Mouse (Mus musculus): ENCODE measurements around the gene Arhgap23. TPM values are rescaled to one million over a fixed set of nuclear protein-coding genes. Genes with fewer than 3 reads are reported as not detected.

Arhgap23 gene
- polyA plus RNA-seq, 1 experiment from 2014 or later, result 7.9 TPM

GRCm38 (mm10) chr11:97383017-97383416 is 32.3 kb upstream of the Arhgap23 start:
- H3K4me1 ChIP-seq (ENCODE audit: insufficient read depth), result no peaks in the 10 kb centered on the region
- WGBS, result 94% methylated on average over 2 of the region's 2 CpGs
- H3K27me3 ChIP-seq (ENCODE audit: insufficient read depth, low read length), result no peaks in the 10 kb centered on the region
- no peak for TF ChIP-seq CTCF (IDR thresholded peaks at IDR 0.05; ENCODE audit: low read depth)
- H3K9me3 ChIP-seq (ENCODE audit: low read depth, low read length), result no peaks in the 10 kb centered on the region
- DNase-seq, result no peak
- ATAC-seq (ENCODE audit: insufficient read depth), result no peak
- H3K27ac ChIP-seq (ENCODE audit: low read depth), result no peak overlapping the region
- H3K4me3 ChIP-seq (ENCODE audit: low read depth, low read length), result no peak overlapping the region
- H3K4me2 ChIP-seq, result no peak overlapping the region
- no peak overlapping the region for H3K9ac ChIP-seq
- peaks cover 55% of the 10 kb centered on the region for H3K36me3 ChIP-seq (ENCODE audit: insufficient read depth)

GRCm38 (mm10) chr11:97383764-97384163 is 31.6 kb upstream of the Arhgap23 start:
- Histone ChIP-seq H3K27ac (ENCODE audit: low read depth) (no peak overlapping the region), H3K9me3 (ENCODE audit: low read depth, low read length) (no peaks in the 10 kb centered on the region), H3K36me3 (ENCODE audit: insufficient read depth) (peaks cover 52% of the 10 kb centered on the region), H3K4me1 (ENCODE audit: insufficient read depth) (no peaks in the 10 kb centered on the region), H3K4me3 (ENCODE audit: low read depth, low read length) (no peak overlapping the region), H3K27me3 (ENCODE audit: insufficient read depth, low read length) (no peaks in the 10 kb centered on the region), H3K9ac (no peak overlapping the region), H3K4me2 (no peak overlapping the region)
- DNase-seq (no peak), ATAC-seq (ENCODE audit: insufficient read depth) (no peak)
- no peak for TF ChIP-seq CTCF (IDR thresholded peaks at IDR 0.05; ENCODE audit: low read depth)
- WGBS, result 42% methylated on average over 2 of the region's 2 CpGs

- no peak for ATAC-seq (ENCODE audit: insufficient read depth)
- no peak for TF ChIP-seq CTCF (IDR thresholded peaks at IDR 0.05; ENCODE audit: low read depth)
- no peaks in the 10 kb centered on the region for H3K27me3 ChIP-seq (ENCODE audit: insufficient read depth, low read length)
- no peak overlapping the region for H3K4me2 ChIP-seq
- H3K9ac ChIP-seq, result no peak overlapping the region
- no peak overlapping the region for H3K4me3 ChIP-seq (ENCODE audit: low read depth, low read length)
- no peak for DNase-seq
- H3K4me1 ChIP-seq (ENCODE audit: insufficient read depth), result peaks cover 7% of the 10 kb centered on the region; the same call in 1 of the 2 replicates
- 96% methylated on average over 2 of the region's 2 CpGs for WGBS
- H3K27ac ChIP-seq (ENCODE audit: low read depth), result no peak overlapping the region
- H3K36me3 ChIP-seq (ENCODE audit: insufficient read depth), result peaks cover 64% of the 10 kb centered on the region
- H3K9me3 ChIP-seq (ENCODE audit: low read depth, low read length), result no peaks in the 10 kb centered on the region
These were observed 27.5 kb upstream of the Arhgap23 start for GRCm38 (mm10) chr11:97387811-97388210.

GRCm38 (mm10) chr11:97389127-97389526 is 26.2 kb upstream of the Arhgap23 start:
- 72% methylated on average over 8 of the region's 8 CpGs for WGBS
- Histone ChIP-seq H3K4me3 (ENCODE audit: low read depth, low read length) (no peak overlapping the region), H3K9ac (no peak overlapping the region), H3K27ac (ENCODE audit: low read depth) (no peak overlapping the region), H3K4me2 (no peak overlapping the region), H3K27me3 (ENCODE audit: insufficient read depth, low read length) (no peaks in the 10 kb centered on the region), H3K4me1 (ENCODE audit: insufficient read depth) (peaks cover 7% of the 10 kb centered on the region; the same call in 1 of the 2 replicates), H3K36me3 (ENCODE audit: insufficient read depth) (peaks cover 63% of the 10 kb centered on the region), H3K9me3 (ENCODE audit: low read depth, low read length) (no peaks in the 10 kb centered on the region)
- DNase-seq (peak; percentile 47), ATAC-seq (ENCODE audit: insufficient read depth) (no peak)
- TF ChIP-seq CTCF (IDR thresholded peaks at IDR 0.05; ENCODE audit: low read depth), result no peak

- Histone ChIP-seq H3K27me3 (ENCODE audit: insufficient read depth, low read length) (no peaks in the 10 kb centered on the region), H3K9me3 (ENCODE audit: low read depth, low read length) (no peaks in the 10 kb centered on the region), H3K4me1 (ENCODE audit: insufficient read depth) (peaks cover 7% of the 10 kb centered on the region; the same call in 1 of the 2 replicates), H3K4me3 (ENCODE audit: low read depth, low read length) (no peak overlapping the region), H3K27ac (ENCODE audit: low read depth) (no peak overlapping the region), H3K4me2 (no peak overlapping the region), H3K9ac (no peak overlapping the region), H3K36me3 (ENCODE audit: insufficient read depth) (peaks cover 65% of the 10 kb centered on the region)
- no peak for TF ChIP-seq CTCF (IDR thresholded peaks at IDR 0.05; ENCODE audit: low read depth)
- DNase-seq, result no peak
- WGBS, result 54% methylated on average over 11 of the region's 11 CpGs
- ATAC-seq (ENCODE audit: insufficient read depth), result no peak
These were observed 21.7 kb upstream of the Arhgap23 start for GRCm38 (mm10) chr11:97393658-97394057.

- no peak for DNase-seq
- H3K36me3 ChIP-seq (ENCODE audit: insufficient read depth), result peaks cover 61% of the 10 kb centered on the region
- no peak for TF ChIP-seq CTCF (IDR thresholded peaks at IDR 0.05; ENCODE audit: low read depth)
These were observed 21.2 kb upstream of the Arhgap23 start for GRCm38 (mm10) chr11:97394146-97394545.

GRCm38 (mm10) chr11:97398506-97398905 is 16.8 kb upstream of the Arhgap23 start:
- DNase-seq, result no peak
- Histone ChIP-seq H3K9ac (no peak overlapping the region), H3K27ac (ENCODE audit: low read depth) (no peak overlapping the region), H3K27me3 (ENCODE audit: insufficient read depth, low read length) (no peaks in the 10 kb centered on the region), H3K9me3 (ENCODE audit: low read depth, low read length) (no peaks in the 10 kb centered on the region), H3K4me2 (no peak overlapping the region), H3K4me3 (ENCODE audit: low read depth, low read length) (no peak overlapping the region), H3K36me3 (ENCODE audit: insufficient read depth) (peaks cover 23% of the 10 kb centered on the region), H3K4me1 (ENCODE audit: insufficient read depth) (no peaks in the 10 kb centered on the region)
- ATAC-seq (ENCODE audit: insufficient read depth), result no peak
- no peak for TF ChIP-seq CTCF (IDR thresholded peaks at IDR 0.05; ENCODE audit: low read depth)
- 76% methylated on average over 2 of the region's 2 CpGs for WGBS

More at GRCm38 (mm10) chr11:97394146-97394545, 21.2 kb upstream of the Arhgap23 start:
- WGBS, result 76% methylated on average over 11 of the region's 11 CpGs
- H3K9me3 ChIP-seq (ENCODE audit: low read depth, low read length), result no peaks in the 10 kb centered on the region
- no peak overlapping the region for H3K4me2 ChIP-seq
- H3K4me1 ChIP-seq (ENCODE audit: insufficient read depth), result peaks cover 7% of the 10 kb centered on the region; the same call in 1 of the 2 replicates
- no peak overlapping the region for H3K4me3 ChIP-seq (ENCODE audit: low read depth, low read length)
- no peak overlapping the region for H3K9ac ChIP-seq
- no peak for ATAC-seq (ENCODE audit: insufficient read depth)
- no peaks in the 10 kb centered on the region for H3K27me3 ChIP-seq (ENCODE audit: insufficient read depth, low read length)
- no peak overlapping the region for H3K27ac ChIP-seq (ENCODE audit: low read depth)

All from lung, embryonic 14.5 days (tissue).